ENCODE assay signal across 30 mouse cellular contexts in genomic region chr8:64343600-64343999, GRCm38 (mm10).
"Had no signal": no experiment of that assay in that cellular context is flagged by ENCODE, and none has a peak within 500 bp of the region (broad histone marks: within the 10 kb centered on the region; RNA-seq: fewer than 3 reads in every experiment).

No protein-coding gene starts in this region.

- DNase-seq: heart, postnatal 10 days; heart, postnatal 14 days; heart, postnatal 36 days; heart, postnatal 4 days; kidney, adult 11 months; kidney, adult 18-20 months; kidney, adult 2 months; kidney, adult 8-10 months; kidney, adult 9 months; kidney, postnatal 10 days; kidney, postnatal 14 days; kidney, postnatal 25 days; kidney, postnatal 36 days; kidney, postnatal 4 days; layer of hippocampus, adult 9-11 months; layer of hippocampus, postnatal 36 days had no signal

- H3K4me3 ChIP-seq: heart, embryonic 12.5 days; heart, embryonic 13.5 days; heart, embryonic 15.5 days; hindbrain, embryonic 10.5 days; hindbrain, embryonic 12.5 days; hindbrain, embryonic 13.5 days; hindbrain, embryonic 15.5 days; intestine, embryonic 15.5 days; kidney, embryonic 15.5 days; layer of hippocampus, adult 2 months; left cerebral cortex, adult 2 months had no signal

- H3K27ac ChIP-seq: heart, embryonic 13.5 days; heart, embryonic 15.5 days; hindbrain, embryonic 10.5 days; hindbrain, embryonic 12.5 days; hindbrain, embryonic 13.5 days; hindbrain, embryonic 14.5 days; hindbrain, embryonic 15.5 days; hindbrain, postnatal 0 days; intestine, embryonic 15.5 days; kidney, embryonic 15.5 days; kidney, postnatal 0 days; layer of hippocampus, adult 2 months; left cerebral cortex, adult 2 months had no signal

- H3K9ac ChIP-seq: heart, embryonic 12.5 days; heart, embryonic 13.5 days; heart, embryonic 15.5 days; hindbrain, embryonic 12.5 days; hindbrain, embryonic 13.5 days; hindbrain, embryonic 14.5 days; hindbrain, embryonic 15.5 days; intestine, embryonic 15.5 days; kidney, embryonic 15.5 days had no signal

- H3K36me3 ChIP-seq: heart, embryonic 12.5 days; heart, embryonic 13.5 days; heart, embryonic 15.5 days; hindbrain, embryonic 10.5 days; hindbrain, embryonic 12.5 days; hindbrain, embryonic 13.5 days; hindbrain, embryonic 15.5 days; intestine, embryonic 15.5 days; kidney, embryonic 15.5 days had no signal

- H3K9me3 ChIP-seq: heart, embryonic 12.5 days; heart, embryonic 13.5 days; heart, embryonic 15.5 days; hindbrain, embryonic 10.5 days; hindbrain, embryonic 12.5 days; hindbrain, embryonic 13.5 days; hindbrain, embryonic 15.5 days; intestine, embryonic 15.5 days; kidney, embryonic 15.5 days had no signal

- H3K4me1 ChIP-seq: hindbrain, embryonic 10.5 days; hindbrain, embryonic 12.5 days; hindbrain, embryonic 13.5 days; hindbrain, embryonic 15.5 days; intestine, embryonic 15.5 days; kidney, embryonic 15.5 days had no signal

- H3K27me3 ChIP-seq: heart, embryonic 12.5 days; heart, embryonic 13.5 days; heart, embryonic 15.5 days; hindbrain, embryonic 12.5 days; hindbrain, embryonic 13.5 days; hindbrain, embryonic 15.5 days; intestine, embryonic 15.5 days; kidney, embryonic 15.5 days had no signal
